Mouse (Mus musculus) lung, embryonic 14.5 days (tissue): ENCODE results near the gene Fblim1. TPM values are rescaled to one million over a fixed set of nuclear protein-coding genes. Genes with fewer than 3 reads are reported as not detected.

Source experiments
- ATAC-seq: fragments of 200-750 bp; cut with Nextera tagmentation; 2 replicates; pipeline ENCODE4 v1.8.0; 2017; ENCODE audit warnings: mild to moderate bottlenecking, moderate TSS enrichment, moderate library complexity; ENCODE audit not compliant: insufficient read depth
- DNase-seq: peaks from one replicate; pipeline ENCODE4 v3.0.0-alpha.2; 2015
- H3K27ac ChIP-seq: fragments of 300-500 bp; sonication (generic); 2 replicates; pipeline ENCODE4 v1.5.1; 2014; ENCODE audit warnings: low read depth, mild to moderate bottlenecking, moderate library complexity
- H3K27me3 ChIP-seq: fragments of 300-500 bp; sonication (generic); 2 replicates; pipeline ENCODE4 v1.6.1; 2014; ENCODE audit warnings: low read length, control low read depth; ENCODE audit not compliant: insufficient read depth
- H3K36me3 ChIP-seq: fragments of 300-500 bp; sonication (generic); 2 replicates; pipeline ENCODE4 v1.6.1; 2014; ENCODE audit warnings: control low read depth; ENCODE audit not compliant: insufficient read depth
- H3K4me1 ChIP-seq: fragments of 300-500 bp; sonication (generic); 2 replicates; pipeline ENCODE4 v1.6.1; 2014; ENCODE audit warnings: antibody characterized with exemption, control low read depth; ENCODE audit not compliant: insufficient read depth
- H3K4me2 ChIP-seq: fragments of 300-500 bp; sonication (generic); 2 replicates; pipeline ENCODE4 v1.6.1; 2014; ENCODE audit warnings: mild to moderate bottlenecking
- H3K4me3 ChIP-seq: fragments of 300-500 bp; sonication (generic); 2 replicates; pipeline ENCODE4 v1.5.1; 2014; ENCODE audit warnings: low read depth, low read length
- H3K9ac ChIP-seq: fragments of 300-500 bp; sonication (generic); 2 replicates; pipeline ENCODE4 v1.6.1; 2014
- H3K9me3 ChIP-seq: fragments of 300-500 bp; sonication (generic); 2 replicates; pipeline ENCODE4 v1.6.1; 2016; ENCODE audit warnings: low read depth, low read length, control low read depth
- CTCF ChIP-seq: IDR thresholded peaks from 2 replicates; pipeline ENCODE4 v1.5.1; 2016; ENCODE audit warnings: antibody characterized with exemption, low read depth
- WGBS: fragments of 180-500 bp; shearing (Covaris S2); extraction: QIAGEN DNeasy Blood & Tissue Kit; methylation state at CpG from one replicate; pipeline ENCODE4 v1.1.7; 2014; 5-methylcytosine and 5-hydroxymethylcytosine counted together
- polyA plus RNA-seq: library from polyadenylated mRNA; unstranded; fragments of >200 nt; fragmentation: Nextera tagmentation; extraction: Ambion mirVana; gene quantifications from 2 replicates; pipeline ENCODE4 v1.2.1, GENCODE M21; 2014

Gene Fblim1
- polyA plus RNA-seq, 1 experiment from 2014 or later = 89.2 TPM

DNA sequence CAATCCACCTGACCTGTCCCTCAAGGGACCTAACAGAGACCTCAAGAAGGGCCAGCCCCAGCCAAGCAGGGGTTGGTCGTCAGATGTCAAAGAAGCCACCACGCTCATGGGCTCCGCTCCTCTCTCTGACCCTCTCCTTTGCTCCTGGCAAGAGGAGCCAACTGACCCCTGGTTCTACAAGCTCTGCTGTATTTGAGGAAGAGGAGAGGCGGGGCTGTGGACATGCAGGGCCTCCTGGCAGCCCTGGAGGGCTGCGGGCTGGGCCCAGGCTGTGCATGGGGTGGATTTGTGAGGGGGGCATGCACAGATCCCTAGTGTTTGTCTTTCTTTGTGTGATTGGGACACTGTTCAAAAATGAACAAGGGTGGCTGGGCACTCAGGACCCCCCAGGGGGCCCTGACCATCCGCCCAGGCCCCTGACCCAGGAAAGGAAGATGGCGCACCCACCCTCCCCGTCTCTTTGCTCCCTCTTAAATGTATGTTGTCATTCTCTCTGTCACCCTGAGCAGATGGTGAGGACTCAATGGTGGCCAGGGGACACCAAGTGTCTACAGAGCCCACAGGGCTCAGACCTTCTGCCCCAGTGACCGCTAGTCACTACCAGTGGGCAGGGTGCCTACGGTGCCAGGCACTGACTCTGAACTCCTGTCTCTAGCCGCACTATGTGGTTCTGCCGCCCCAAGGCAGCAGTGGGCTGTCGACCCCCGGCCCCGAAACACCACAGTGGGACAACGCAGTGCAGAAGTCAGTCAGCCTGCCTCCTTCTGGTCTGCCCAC lies 20.1 kb upstream of the Fblim1 start:
- no peaks in the 10 kb centered on the region for H3K27me3 ChIP-seq
- H3K4me3 ChIP-seq = no peak overlapping the region
- H3K9me3 ChIP-seq = no peaks in the 10 kb centered on the region
- H3K9ac ChIP-seq = no peak overlapping the region
- no peak overlapping the region for H3K4me2 ChIP-seq
- ATAC-seq (no peak), DNase-seq (no peak)
- H3K4me1 ChIP-seq = no peaks in the 10 kb centered on the region
- no peak for TF ChIP-seq CTCF
- no peak overlapping the region for H3K27ac ChIP-seq
- H3K36me3 ChIP-seq = peaks cover 57% of the 10 kb centered on the region
- 90% methylated on average over 16 of the region's 16 CpGs for WGBS

DNA sequence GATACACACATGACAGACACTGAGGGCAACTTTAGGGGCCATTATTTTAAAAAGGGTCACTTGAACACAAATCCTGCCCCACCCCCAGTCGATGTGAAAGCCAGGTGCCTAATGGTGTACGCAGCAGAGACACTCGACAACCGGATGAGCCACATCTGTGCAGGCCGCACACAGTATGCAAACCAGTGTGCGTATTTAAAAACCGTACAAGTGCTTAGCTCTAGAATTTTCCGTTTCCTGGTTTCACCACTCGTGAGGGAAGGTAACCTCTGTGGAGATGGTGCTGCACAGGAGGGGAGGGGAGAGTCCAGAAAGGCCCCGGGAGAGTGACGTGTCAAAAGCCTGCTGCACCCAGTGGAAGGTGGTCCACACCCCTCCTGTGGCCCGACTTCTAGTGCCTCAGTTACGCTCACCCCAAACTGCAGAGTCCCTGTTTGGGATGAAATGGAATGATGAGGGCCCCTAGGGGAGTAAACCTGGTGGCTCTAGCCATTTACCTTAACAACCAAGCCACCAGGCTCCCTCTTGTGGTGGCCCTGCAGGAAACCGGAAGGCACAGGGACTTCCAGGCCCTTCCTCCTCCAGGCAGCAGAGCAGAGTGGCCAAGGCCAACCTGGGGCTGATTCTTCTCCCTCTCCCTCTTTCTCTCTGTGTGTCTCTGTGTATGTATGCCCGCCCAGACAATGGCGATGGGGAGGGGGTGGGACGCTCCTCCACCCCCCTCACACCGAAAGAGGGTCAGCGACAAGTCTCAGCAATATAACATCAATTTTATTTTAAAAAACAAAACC lies 19.3 kb upstream of the Fblim1 start:
- H3K4me3 ChIP-seq = no peak overlapping the region
- no peak overlapping the region for H3K27ac ChIP-seq
- H3K4me2 ChIP-seq = no peak overlapping the region
- ATAC-seq = no peak
- peak; percentile 65 for TF ChIP-seq CTCF
- H3K27me3 ChIP-seq = no peaks in the 10 kb centered on the region
- H3K4me1 ChIP-seq = no peaks in the 10 kb centered on the region
- 69% methylated on average over 19 of the region's 19 CpGs for WGBS
- no peaks in the 10 kb centered on the region for H3K9me3 ChIP-seq
- peaks cover 50% of the 10 kb centered on the region for H3K36me3 ChIP-seq
- H3K9ac ChIP-seq = no peak overlapping the region
- peak; percentile 56 for DNase-seq

DNA sequence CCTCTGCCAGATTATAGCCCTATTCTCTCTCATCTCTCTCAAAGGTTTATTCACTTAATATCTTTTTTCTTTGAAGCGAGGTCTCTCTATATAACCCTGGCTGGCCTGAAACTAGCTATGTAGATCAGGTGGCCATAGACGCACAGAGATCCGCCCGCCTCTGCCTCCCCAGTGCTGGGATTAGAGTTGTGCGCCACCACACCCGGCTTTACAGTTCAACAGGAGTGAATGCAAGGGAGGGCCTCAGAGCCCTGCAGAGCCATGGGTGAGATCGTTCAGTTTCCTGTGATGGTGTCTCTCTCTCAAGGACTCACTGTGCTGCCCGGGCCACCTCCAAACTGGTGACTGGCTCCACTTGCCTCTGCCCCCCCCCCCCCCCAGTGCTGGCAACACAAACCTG lies 18.2 kb upstream of the Fblim1 start:
- no peak overlapping the region for H3K27ac ChIP-seq
- no peaks in the 10 kb centered on the region for H3K4me1 ChIP-seq
- no peak overlapping the region for H3K4me2 ChIP-seq
- WGBS = 83% methylated on average over 8 of the region's 8 CpGs
- H3K9me3 ChIP-seq = no peaks in the 10 kb centered on the region
- TF ChIP-seq CTCF = no peak
- no peaks in the 10 kb centered on the region for H3K27me3 ChIP-seq
- DNase-seq = no peak
- peaks cover 39% of the 10 kb centered on the region for H3K36me3 ChIP-seq
- H3K4me3 ChIP-seq = no peak overlapping the region
- ATAC-seq = no peak
- no peak overlapping the region for H3K9ac ChIP-seq

DNA sequence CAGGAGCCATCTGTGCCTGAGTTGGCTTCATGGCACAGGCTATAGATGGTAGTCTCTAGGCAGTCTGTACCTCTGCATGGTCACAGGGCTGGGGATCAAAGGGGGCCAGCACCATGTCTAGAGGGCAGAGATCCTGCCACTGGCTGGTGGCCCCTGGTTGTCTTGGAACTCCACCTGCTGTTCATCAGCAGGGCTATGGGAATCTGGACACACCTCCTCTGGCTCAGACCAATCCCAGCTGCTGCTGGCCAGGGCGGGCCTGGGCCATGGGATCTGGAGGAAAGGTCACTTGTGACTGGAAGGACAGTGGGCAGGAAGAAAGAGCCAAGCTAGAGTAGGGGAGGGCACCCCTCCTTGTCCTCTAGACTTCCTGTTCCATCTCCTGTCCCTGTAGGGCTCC lies 17.8 kb upstream of the Fblim1 start, which contains the start of gene Slc25a34:
Slc25a34 (minus strand) TSS at position 156 of the 400 bp plus-strand sequence.
- H3K9me3 ChIP-seq = no peaks in the 10 kb centered on the region
- ATAC-seq = peak; percentile 45; the same call in 1 of the 2 replicates
- H3K27me3 ChIP-seq = no peaks in the 10 kb centered on the region
- no peak within 1 kb of the TSS for H3K4me2 ChIP-seq
- no peak within 1 kb of the TSS for H3K27ac ChIP-seq
- H3K36me3 ChIP-seq = peaks cover 34% of the 10 kb centered on the region
- TF ChIP-seq CTCF = no peak
- no peaks in the 10 kb centered on the region; the same call in 1 of the 2 replicates for H3K4me1 ChIP-seq
- no peak for DNase-seq
- 77% methylated on average over 1 of the region's 1 CpGs for WGBS
- H3K4me3 ChIP-seq = no peak within 1 kb of the TSS
- H3K9ac ChIP-seq = no peak within 1 kb of the TSS

DNA sequence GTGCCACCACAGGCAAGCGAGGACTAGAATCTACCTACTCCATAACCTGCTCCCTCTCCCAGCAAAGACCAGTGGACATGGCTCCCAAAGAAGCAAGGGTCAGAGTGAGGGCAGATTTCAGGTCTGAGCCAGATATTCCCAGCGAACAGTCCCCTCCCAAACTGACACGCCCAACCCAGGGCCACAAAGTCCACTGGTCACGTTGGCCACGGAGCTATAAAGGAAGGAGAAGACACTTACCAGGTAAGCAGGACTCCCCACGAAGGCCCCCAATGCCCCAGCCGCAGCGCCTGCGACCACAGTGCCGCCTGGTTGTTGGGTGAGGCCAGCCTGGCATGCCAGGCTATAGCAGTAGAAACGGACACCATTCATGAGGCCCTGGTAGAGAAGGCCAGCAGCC lies 17.1 kb upstream of the Fblim1 start:
- H3K4me2 ChIP-seq = no peak overlapping the region
- no peak for TF ChIP-seq CTCF
- H3K36me3 ChIP-seq = peaks cover 28% of the 10 kb centered on the region
- H3K4me1 ChIP-seq = peaks cover 2% of the 10 kb centered on the region
- no peaks in the 10 kb centered on the region for H3K9me3 ChIP-seq
- no peak overlapping the region for H3K27ac ChIP-seq
- no peak overlapping the region for H3K4me3 ChIP-seq
- no peaks in the 10 kb centered on the region for H3K27me3 ChIP-seq
- WGBS = 82% methylated on average over 11 of the region's 11 CpGs
- no peak for ATAC-seq
- DNase-seq = no peak
- no peak overlapping the region for H3K9ac ChIP-seq

DNA sequence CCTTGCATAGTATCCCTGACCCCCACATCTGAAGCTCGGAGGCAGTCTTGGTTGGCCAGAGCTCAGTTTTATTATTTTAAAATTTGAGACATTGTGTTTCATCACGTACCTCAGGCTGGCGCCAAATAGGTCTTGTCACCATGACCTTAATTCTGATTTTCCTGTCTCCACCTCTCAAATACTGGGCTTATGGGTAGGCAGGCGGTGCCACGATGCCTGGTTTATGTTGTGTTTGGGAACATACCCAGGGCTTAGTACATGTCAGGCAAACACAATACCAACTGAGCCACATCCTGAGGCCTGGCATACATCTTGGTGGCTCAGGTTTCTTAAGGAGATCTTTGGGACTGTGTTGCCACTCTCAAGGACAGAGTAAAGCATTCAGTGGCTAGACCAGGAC lies 16.7 kb upstream of the Fblim1 start:
- ATAC-seq (no peak), DNase-seq (no peak)
- H3K9ac ChIP-seq = no peak overlapping the region
- H3K4me3 ChIP-seq = no peak overlapping the region
- 71% methylated on average over 5 of the region's 5 CpGs for WGBS
- peaks cover 7% of the 10 kb centered on the region for H3K4me1 ChIP-seq
- H3K9me3 ChIP-seq = no peaks in the 10 kb centered on the region
- peaks cover 24% of the 10 kb centered on the region for H3K36me3 ChIP-seq
- H3K27ac ChIP-seq = no peak overlapping the region
- no peaks in the 10 kb centered on the region for H3K27me3 ChIP-seq
- no peak overlapping the region for H3K4me2 ChIP-seq
- TF ChIP-seq CTCF = no peak

DNA sequence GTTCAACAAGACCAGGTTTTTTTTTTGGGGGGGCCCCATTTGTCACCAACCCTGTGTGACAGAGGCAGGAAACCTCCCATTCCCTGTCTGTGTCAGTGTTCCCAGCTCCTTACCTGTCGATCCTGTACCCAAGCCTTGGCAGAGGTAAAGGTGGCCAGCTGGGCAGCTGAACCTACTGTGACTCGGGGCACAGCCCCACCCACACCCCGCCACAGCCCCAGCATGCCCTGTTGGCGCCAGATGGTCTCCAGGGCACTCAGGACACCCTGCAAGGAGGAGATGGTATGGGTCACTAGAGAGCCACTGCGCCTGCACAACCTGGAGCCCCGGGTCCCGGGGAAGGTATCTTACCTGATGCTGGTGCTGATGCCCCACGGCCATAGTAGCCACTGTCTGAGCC lies 16.2 kb upstream of the Fblim1 start:
- Histone ChIP-seq H3K9ac (no peak overlapping the region), H3K36me3 (peaks cover 19% of the 10 kb centered on the region), H3K27ac (no peak overlapping the region), H3K4me1 (peaks cover 10% of the 10 kb centered on the region), H3K4me3 (no peak overlapping the region), H3K4me2 (no peak overlapping the region), H3K9me3 (no peaks in the 10 kb centered on the region), H3K27me3 (no peaks in the 10 kb centered on the region)
- 70% methylated on average over 8 of the region's 8 CpGs for WGBS
- no peak for TF ChIP-seq CTCF
- ATAC-seq = no peak
- no peak for DNase-seq
